Mouse (Mus musculus) small intestine, adult 2 months (tissue): ENCODE results near the gene Krt18. TPM values are rescaled to one million over a fixed set of nuclear protein-coding genes. Genes with fewer than 3 reads are reported as not detected.
"Not testable (repeated sequence)": the region's sequence is repeated elsewhere in the genome, so short reads cannot be mapped to it uniquely, and the experiment has no call there.

ENCODE experiments used
- H3K27ac ChIP-seq: fragments of 200-500 bp; 2 replicates; pipeline ENCODE4 v1.5.1; 2012; ENCODE audit warnings: low read depth, low read length, control low read depth, inconsistent platforms; ENCODE audit not compliant: insufficient read depth
- H3K27me3 ChIP-seq: fragments of 200-500 bp; 2 replicates; pipeline ENCODE4 v1.6.1; 2012; ENCODE audit warnings: mild to moderate bottlenecking, moderate library complexity, low read length, inconsistent platforms; ENCODE audit not compliant: control insufficient read depth, insufficient read depth
- H3K36me3 ChIP-seq: fragments of 200-500 bp; 2 replicates; pipeline ENCODE4 v1.6.1; 2012; ENCODE audit warnings: mild to moderate bottlenecking, low read length, control low read depth, inconsistent platforms; ENCODE audit not compliant: control insufficient read depth, insufficient read depth
- H3K4me1 ChIP-seq: fragments of 200-500 bp; 2 replicates; pipeline ENCODE4 v1.6.1; 2012; ENCODE audit warnings: low read length, inconsistent platforms, mixed read lengths; ENCODE audit not compliant: control insufficient read depth, insufficient read depth, insufficient read length
- H3K4me3 ChIP-seq: fragments of 200-500 bp; 2 replicates; pipeline ENCODE4 v1.5.1; 2012; ENCODE audit warnings: low read depth, mild to moderate bottlenecking, control low read depth, inconsistent platforms, low read length, moderate library complexity
- CTCF ChIP-seq: fragments of 200-500 bp; IDR thresholded peaks from 2 replicates; pipeline ENCODE4 v1.5.1; 2012; ENCODE audit warnings: low read depth, mild to moderate bottlenecking, control low read depth, inconsistent platforms, low read length, moderate library complexity, mixed read lengths; ENCODE audit not compliant: insufficient replicate concordance, insufficient read length; ENCODE audit errors: extremely low read depth
- POLR2A ChIP-seq: fragments of 200-500 bp; IDR thresholded peaks from 2 replicates; pipeline ENCODE4 v1.6.1; 2012; ENCODE audit warnings: low read depth, mild to moderate bottlenecking, control low read depth, inconsistent platforms, low read length, moderate library complexity
- WGBS: fragments of 180-500 bp; shearing (Covaris S2); methylation state at CpG from one replicate; pipeline ENCODE4 v1.1.7; 2018; 5-methylcytosine and 5-hydroxymethylcytosine counted together
- polyA plus RNA-seq: library from polyadenylated mRNA; depleted of rRNA; stranded (reverse); fragments of >200 nt; gene quantifications from 2 replicates; pipeline ENCODE4 v1.2.3, GENCODE M21; 2012

Gene Krt18
- polyA plus RNA-seq, 1 experiment: 200 TPM

DNA sequence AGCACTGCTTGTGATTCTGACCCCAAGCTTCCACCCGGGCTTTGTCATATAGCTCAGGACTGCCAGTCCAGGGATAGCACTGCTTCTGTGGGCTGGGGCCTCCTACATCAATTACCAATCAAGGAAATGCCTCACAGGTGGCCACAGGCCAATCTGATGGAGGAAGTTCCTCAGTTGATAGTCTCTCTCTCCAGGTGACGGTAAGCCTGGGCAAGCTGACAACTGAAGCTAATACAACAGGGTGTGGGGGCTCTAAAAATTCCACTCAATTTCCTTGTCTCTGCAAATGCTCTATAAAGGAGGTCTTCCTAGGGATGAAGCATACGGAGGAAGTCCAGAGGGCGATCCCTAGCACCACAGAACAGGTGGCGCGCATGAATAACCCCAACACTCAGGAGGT is 37.0 kb upstream of the Krt18 start:
- peaks cover 2% of the 10 kb centered on the region; the same call in 1 of the 2 replicates for H3K36me3 ChIP-seq
- peaks cover 28% of the 10 kb centered on the region; the same call in 1 of the 2 replicates for H3K4me1 ChIP-seq
- no peak overlapping the region for H3K4me3 ChIP-seq
- no peak for TF ChIP-seq CTCF
- no peak; the same call in 1 of the 2 replicates for TF ChIP-seq POLR2A
- H3K27ac ChIP-seq: peak overlapping the region; percentile 78
- H3K27me3 ChIP-seq: no peaks in the 10 kb centered on the region
- 28% methylated on average over 6 of the region's 6 CpGs for WGBS

DNA sequence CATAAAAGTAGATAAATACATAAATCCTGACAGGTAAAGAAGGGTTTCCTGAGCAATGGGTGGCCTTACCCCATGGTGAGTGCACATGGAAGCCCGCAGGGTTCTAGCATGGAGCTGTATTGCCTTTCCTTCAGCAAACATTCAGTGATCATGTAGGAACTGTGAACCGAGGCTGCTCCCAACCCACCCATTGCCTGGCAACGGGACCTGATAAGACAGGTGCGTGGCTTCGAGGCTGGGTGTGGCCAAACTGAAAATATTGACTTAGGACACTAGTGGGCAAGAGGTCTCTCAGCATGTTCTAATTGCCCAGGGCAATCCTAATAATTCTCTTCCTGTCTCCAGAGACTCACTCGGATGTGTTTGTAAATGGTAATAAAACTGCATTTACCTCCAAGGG is 33.6 kb upstream of the Krt18 start:
- Histone ChIP-seq H3K27me3 (no peaks in the 10 kb centered on the region), H3K4me1 (peaks cover 39% of the 10 kb centered on the region), H3K27ac (peak overlapping the region; percentile 91), H3K4me3 (no peak overlapping the region), H3K36me3 (peaks cover 35% of the 10 kb centered on the region)
- TF ChIP-seq CTCF (no peak), POLR2A (no peak)
- 25% methylated on average over 6 of the region's 6 CpGs for WGBS

DNA sequence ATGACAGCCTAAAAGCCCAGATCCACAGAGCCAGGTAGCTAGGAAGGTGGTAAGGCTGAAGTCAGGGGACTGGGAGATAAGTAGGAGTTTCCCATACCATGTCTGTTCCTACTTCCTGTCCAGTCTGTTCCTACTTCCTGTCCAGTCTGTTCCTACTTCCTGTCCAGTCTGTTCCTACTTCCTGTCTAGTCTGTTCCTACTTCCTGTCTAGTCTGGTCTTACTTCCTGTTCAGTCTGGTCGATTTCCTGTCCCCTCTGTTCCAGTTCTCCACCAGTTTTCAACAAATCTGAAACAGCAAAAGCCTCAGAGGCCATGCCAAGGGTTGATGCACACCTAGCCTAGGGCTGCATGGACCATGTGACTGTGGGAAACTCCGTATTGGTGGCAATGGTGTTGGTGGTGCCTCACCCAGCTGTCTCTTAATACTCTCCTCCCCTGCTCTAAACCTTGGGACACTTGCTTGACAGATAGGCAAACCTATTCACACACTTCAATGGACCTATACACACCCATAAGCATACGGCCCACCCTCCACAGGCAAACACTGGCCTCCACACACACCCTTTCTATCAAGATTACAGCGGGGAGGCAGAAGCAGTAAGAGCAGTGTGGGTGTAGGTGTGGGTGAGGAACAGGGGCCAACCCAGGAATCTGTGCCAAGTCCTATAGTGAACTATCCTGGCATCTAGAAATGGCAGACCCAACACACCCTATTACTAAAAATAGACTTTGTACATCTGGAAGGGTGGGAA is 32.3 kb upstream of the Krt18 start:
- peak overlapping the region; percentile 91 for H3K27ac ChIP-seq

DNA sequence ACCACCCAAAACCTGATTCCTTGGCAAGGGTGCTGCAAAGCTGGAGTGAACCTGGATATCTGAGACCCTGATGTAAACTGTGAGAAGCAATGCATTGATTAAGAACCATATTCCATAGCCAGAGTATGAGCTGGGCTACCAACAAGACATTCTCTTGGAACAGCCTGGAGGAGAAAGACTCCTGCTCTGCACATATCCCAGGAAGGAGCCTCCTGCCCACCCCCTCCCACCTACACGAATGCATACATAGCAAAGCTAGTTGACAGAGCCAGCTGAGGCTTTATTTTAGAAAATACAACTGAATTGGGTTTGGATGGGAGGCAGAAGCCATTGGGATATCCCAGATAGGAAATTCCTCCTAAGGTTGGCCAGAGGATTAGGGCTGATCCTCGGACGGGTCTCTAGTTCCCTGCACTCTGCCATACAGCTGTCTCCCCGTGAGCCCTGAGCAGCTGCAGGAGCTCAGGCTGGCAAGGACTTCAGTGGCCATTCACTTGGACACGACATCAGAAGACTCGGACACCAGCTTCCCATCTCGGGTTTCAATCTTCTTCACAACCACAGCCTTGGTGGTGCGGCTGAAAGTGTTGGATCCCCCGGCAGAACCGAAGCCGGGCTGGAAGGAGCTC is 31.4 kb upstream of the Krt18 start:
- H3K4me3 ChIP-seq, H3K27me3 ChIP-seq: not testable (repeated sequence)
- WGBS: 60% methylated on average over 11 of the region's 11 CpGs
- Histone ChIP-seq H3K36me3 (peaks cover 55% of the 10 kb centered on the region), H3K4me1 (peaks cover 38% of the 10 kb centered on the region), H3K27ac (peak overlapping the region; percentile 70)

More for the DNA sequence above, 32.3 kb upstream of the Krt18 start:
- H3K4me1 ChIP-seq: peaks cover 39% of the 10 kb centered on the region
- no peaks in the 10 kb centered on the region for H3K27me3 ChIP-seq
- H3K4me3 ChIP-seq: no peak overlapping the region
- WGBS: 34% methylated on average over 4 of the region's 4 CpGs
- H3K36me3 ChIP-seq: peaks cover 47% of the 10 kb centered on the region
- TF ChIP-seq POLR2A: no peak
- TF ChIP-seq CTCF: no peak

DNA sequence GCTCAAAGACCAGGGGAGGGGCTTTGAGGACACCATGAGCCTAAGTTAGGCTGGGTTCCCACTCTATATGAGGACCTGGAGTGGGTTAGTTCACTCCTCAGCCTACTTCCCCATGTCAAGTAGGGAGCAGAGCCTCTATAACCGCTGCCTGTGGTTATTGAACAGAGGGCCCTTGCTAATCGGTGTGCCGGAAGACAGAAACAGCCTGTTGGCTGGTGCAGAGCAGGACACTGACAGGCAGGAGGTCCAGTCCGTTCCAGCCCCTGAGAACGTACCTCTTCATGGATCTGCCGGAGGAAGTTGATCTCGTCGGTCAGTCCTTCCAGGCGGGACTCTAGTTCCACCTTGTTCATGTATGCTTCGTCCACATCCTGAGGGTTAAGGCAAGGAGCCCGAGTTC is 28.8 kb upstream of the Krt18 start:
- H3K4me3 ChIP-seq: peak overlapping the region; percentile 14
- H3K27me3 ChIP-seq: no peaks in the 10 kb centered on the region
- H3K4me1 ChIP-seq: peaks cover 21% of the 10 kb centered on the region
- no peak overlapping the region; the same call in 1 of the 2 replicates for H3K27ac ChIP-seq
- TF ChIP-seq CTCF: no peak
- no peak for TF ChIP-seq POLR2A
- WGBS: 85% methylated on average over 11 of the region's 11 CpGs
- H3K36me3 ChIP-seq: peaks cover 67% of the 10 kb centered on the region

DNA sequence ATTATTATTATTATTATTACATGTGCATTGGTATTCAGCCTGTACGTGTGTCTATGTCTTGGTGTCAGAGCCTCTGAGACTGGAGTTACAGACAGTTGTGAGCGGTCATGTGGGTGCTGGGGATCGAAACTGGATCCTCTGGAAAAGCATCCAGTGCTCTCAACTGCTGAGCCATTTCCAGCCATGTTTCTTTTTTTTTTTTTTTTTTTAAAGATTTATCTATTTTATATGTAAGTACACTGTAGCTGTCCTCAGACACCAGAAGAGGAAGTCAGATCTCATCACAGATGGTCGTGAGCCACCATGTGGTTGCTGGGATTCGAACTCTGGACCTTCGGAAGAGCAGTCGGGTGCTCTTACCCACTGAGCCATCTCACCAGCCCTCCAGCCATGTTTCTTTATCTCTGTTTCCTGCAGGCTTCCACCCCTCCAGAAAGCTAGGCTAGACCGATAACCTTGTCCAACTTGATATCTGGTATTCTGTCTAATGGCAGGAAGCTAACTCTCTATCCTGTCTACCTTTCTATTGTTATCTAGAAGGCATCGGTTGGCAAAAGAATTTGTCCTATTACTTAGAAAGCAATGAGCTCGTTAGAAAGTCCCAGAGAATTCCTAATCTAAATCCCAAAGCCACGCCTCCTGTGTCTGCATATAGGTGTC is 28.2 kb upstream of the Krt18 start:
- Histone ChIP-seq H3K4me3 (no peak overlapping the region), H3K27me3 (no peaks in the 10 kb centered on the region), H3K27ac (no peak overlapping the region), H3K36me3 (peaks cover 67% of the 10 kb centered on the region), H3K4me1 (peaks cover 20% of the 10 kb centered on the region)
- TF ChIP-seq POLR2A (no peak), CTCF (no peak)
- WGBS: 67% methylated on average over 11 of the region's 11 CpGs
